Mouse (Mus musculus): ENCODE data around the gene OR5BS1P.
A peak's percentile ranks its signal among the peaks of the same experiment; 100 is the strongest.
"Not testable (repeated sequence)": the region's sequence is repeated elsewhere in the genome, so short reads cannot be mapped to it uniquely, and the experiment has no call there.

Gene OR5BS1P

DNA sequence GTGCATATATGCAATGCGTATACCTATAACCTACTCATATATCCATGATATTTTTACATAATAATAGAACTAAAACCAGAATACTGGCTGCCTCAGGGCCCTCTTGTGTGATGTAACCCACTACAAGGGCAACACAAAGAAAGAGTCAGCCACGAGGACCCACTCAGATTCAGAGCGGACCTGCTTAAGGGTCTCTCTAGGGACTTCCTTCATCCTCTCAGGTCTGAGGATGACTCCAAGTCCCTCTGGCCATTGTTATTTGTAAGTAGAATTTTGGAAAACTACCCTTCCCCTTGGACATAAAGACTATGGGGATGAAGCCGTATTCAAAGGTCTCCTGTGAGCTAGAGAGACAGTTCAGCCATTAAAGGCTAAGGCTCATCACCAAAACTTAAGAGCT, at the start of gene OR5BS1P:
Gene OR5BS1P, plus strand, starts transcription at position 301 of the 400 bp plus-strand sequence.
- no peak for DNase-seq (ENCODE audit: low spot score in 2 of 2)

DNA sequence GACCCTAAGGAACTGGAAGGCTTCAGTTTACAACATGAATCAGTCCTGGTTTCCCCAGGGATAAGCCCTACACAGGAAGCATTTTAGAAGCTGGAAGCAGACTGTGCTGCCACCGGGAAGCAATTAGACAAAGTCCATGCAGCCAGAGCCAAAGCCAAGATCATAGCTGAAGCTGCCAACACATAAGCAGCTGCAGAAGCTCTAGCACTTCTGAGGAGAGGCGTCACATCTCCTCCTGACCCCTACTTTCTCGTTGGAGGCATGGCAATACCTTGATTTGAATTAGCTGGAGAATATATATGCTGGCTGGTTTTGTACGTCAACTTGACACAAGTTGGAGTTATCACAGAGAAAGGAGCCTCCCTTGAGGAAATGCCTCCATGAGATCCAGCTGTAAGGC, 48.8 kb upstream of the OR5BS1P start:
- DNase-seq (ENCODE audit: low spot score in 2 of 2) = no peak

DNA sequence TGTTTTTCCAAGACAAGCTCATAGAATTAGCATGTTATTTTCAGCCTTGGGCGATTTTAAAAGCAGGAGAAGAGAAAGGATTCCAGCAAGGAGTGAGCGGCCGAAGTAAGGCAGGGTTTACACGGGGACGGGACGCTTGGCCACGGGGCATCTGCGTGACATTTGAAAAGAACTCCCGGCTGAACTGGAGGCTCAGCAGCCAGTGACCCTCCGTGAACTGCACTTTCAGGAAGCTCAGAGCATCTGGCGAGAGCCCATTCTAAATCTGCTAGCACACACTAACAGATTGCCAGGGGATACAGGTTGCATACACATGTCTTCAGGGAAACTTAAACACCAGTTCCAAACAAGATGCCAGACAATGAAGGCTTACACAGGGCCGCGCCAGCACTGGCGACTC, 45.4 kb upstream of the OR5BS1P start:
- DNase-seq (ENCODE audit: low spot score in 2 of 2) = no peak

DNA sequence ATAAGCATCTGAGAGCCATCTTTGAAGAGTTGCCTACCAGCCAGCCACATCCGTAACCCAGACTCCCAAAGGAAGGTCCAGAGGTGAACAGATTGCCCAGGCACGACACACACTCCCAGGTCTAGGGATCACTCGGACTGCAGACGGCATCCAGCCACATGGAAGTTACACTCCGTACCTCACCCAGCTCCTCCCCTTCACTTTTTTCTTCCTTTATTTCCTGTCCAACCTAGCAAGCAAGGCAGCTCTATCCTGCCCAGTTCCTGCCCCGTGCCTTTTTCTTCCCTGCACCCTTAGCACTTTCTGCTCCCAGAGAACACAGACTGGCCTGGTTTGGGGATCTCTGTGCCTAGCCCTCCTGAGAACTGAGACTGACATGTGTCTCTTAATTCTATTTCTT, 44.9 kb upstream of the OR5BS1P start:
- no peak for DNase-seq (ENCODE audit: low spot score in 2 of 2)

DNA sequence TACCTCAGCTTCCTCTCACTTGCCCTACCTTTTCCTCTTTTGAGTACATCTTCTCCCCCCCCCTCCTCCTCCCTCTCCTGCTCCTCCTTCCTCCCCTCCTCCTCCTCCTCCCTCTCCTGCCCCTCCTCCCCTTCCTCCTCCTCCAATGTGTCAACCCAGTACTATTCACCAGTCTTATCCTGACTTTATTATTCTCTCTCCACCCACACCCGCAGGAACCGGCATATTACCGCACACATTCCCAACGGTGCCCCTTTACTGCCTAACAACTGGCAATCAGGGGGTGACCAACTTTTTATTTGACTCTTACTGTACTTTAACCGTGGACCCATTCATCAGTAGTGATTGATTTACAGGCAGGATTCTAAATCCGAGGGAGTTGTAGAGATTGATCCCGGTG, 44.5 kb upstream of the OR5BS1P start:
- DNase-seq (ENCODE audit: low spot score in 2 of 2) = no peak

DNA sequence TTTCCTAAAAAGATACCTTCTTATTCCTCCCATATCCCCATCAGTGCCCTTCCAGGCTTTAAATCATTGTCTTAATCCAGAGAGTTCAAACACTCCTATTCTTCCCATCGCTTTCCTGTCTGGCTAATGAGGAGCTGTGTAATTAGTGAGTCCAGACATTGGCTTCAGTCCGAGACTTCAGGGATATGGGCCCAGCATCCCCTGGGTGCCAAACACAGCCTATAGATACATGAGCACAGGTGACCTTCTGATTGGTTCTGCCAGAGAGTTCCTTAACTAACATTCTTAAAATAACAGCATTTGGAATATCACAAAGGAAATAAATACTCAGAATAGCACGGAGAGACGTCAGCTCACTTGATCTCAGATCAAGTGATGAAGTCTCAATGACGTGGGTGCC, 38.8 kb upstream of the OR5BS1P start, which contains the start of gene Olfr282:
Gene Olfr282, plus strand, starts transcription at position 301 of the 400 bp plus-strand sequence.
- DNase-seq (ENCODE audit: low spot score in 2 of 2) = not testable (repeated sequence)

DNA sequence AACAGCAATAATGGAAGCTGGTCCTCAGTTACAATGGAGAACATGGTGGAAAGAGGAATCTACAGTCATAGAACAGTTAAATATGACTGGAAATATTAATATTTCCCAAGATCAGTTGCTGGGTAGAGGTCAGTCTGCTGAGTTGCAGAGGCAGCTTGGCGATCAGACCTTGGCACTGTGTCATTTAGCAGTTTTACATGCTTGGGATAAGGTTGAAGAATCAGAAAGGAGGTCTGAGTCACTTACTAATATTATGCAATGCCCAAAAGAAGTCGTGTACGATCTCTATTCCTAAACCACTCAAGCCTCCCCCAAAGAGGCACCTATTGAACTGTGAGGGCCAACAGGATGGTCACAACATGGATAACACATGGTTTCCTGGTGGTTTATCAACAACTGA, 25.1 kb upstream of the OR5BS1P start:
- DNase-seq (ENCODE audit: low spot score in 2 of 2) = no peak

DNA sequence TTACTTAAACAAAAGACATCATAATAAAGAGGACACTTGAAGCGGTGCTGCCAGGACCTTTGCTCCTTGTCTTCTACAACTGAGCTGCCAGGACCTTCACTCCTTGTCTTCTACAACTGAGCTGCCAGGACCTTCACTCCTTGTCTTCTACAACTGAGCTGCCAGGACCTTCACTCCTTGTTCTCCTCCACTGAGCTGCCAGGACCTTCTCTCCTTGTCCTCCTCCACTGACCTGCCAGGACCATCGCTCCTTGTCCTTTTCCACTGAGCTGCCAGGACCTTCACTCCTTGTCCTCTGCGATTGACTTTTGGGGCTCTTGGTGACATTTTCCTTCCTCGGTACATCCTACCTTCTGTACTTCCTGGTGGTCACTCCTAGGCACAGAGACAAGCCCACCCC, 21.2 kb upstream of the OR5BS1P start:
- DNase-seq (ENCODE audit: low spot score in 2 of 2) = no peak

DNA sequence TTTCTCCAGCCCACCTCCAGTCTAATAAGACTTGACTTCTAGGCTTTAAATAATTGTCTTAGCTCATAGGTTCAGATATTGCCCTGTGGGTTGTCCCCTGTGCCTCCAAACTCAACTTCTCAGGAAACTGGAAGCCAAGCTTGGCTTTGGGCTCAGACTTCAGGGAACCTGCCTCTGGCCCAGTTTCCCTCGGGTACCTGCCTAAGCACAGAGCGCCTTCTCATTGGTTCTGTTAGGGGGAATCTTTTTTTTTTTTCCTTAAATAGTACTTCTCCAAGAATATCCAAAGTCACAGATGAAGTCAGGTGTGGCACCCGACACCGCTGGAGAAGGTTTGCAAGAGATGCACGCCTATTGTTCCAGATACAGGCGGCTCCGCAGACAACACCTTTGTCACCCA, 17.4 kb upstream of the OR5BS1P start, which contains the start of gene Olfr281:
Gene Olfr281, plus strand, starts transcription at position 301 of the 400 bp plus-strand sequence.
- no peak for DNase-seq (ENCODE audit: low spot score in 2 of 2)

DNA sequence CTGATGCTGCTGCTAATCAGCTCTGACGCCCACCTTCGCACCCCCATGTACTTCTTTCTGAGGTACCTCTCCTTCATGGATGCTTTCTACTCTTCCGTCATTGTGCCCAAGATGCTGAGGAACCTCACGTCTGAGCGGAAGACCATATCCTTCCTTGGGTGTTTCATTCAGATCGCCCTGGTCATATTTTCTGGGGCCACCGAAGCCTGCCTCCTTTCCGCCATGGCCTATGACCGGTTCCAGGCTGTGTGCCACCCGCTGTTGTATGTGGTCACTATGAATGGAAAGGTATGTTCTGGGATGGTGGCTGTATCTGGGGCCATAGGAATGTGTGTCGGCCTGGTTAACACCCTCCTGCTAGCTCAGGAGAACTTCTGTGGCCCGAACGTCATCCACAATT, 1.8 kb downstream of the OR5BS1P start:
- DNase-seq (ENCODE audit: low spot score in 2 of 2) = no peak

DNA sequence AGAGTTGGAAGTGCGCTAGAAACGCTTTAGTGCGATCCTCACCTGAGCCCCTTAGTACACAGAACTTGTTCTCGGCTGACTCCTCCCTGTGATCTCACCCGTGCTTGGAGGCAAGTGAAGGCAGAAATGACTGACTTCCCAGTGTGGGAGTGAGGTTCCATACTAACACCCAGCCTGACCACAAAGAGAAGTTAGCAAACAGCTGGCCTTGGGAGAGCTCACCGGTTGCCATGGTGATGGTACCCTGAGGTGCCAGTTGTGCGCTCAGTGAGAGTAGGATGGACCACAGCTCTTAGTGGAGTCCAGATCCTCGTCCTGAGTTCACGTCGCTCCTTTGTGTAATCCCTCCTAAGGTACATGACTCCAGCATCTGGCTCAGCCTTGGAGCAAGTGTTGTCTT, 5.3 kb downstream of the OR5BS1P start:
- DNase-seq (ENCODE audit: low spot score in 2 of 2) = no peak

DNA sequence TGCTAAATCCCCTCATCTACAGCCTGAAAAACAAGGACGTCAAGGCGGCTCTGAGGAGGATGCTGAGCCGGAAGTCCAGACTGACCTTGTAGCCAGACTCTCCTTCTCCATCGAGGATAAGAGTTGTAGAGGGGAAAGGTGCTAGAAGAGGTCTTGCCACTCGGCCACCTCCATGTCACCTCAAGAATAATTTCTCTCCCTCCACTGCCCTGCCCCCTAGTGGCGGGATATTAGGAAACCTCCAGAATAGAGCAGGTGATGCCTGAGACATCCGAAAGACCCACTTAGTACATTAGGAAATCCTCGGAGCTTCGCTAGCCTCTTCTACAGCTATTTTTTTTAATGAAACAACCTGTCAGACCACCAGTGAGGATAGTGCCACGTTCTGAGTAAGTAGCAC, 5.7 kb downstream of the OR5BS1P start:
- DNase-seq (ENCODE audit: low spot score in 2 of 2) = no peak

DNA sequence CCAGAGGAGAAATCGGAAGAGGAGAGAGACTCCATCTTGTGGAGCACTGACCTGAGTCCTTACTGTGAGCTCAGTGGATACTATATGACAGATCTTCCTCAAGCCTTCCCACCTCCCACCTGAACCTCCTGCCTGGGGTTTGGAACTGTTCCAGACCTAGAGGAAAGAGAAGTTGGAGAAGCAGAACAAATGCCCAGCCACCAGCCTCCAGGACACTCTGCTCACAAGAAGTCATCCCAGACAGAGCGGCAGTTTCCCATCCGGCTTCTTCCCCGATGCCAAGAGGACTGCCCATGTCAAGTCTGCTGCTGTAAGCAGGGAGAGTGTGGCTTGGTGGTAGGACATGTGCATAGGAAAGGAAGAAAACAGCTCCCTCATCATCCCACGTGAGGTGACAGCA, 6.6 kb downstream of the OR5BS1P start:
- DNase-seq (ENCODE audit: low spot score in 2 of 2) = no peak

DNA sequence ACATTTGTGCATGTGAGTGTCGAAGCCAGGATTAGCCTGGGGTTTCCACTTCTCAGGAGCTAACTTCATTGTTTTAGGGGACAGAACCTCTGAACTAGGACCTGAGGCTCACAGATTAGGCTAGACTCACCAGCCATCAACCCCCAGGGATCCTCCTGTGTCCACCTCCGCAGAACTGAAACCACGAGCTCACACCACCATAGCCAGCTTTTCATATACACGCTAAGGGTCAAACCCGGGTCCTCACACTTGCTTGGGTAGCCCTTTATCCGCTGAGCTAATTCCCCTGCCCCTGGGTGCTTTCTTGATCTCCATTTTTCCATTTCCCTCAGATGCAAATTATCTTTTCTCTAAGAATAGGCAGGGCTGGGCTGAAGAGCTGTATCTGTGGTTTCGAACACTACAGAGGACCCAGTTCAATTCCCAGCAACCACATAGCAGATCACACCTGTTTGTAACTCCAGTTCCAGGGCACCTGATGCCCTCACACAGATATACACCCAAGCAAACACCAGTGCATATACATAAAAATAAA, 9.9 kb downstream of the OR5BS1P start:
- no peak for DNase-seq (ENCODE audit: low spot score in 2 of 2)

DNA sequence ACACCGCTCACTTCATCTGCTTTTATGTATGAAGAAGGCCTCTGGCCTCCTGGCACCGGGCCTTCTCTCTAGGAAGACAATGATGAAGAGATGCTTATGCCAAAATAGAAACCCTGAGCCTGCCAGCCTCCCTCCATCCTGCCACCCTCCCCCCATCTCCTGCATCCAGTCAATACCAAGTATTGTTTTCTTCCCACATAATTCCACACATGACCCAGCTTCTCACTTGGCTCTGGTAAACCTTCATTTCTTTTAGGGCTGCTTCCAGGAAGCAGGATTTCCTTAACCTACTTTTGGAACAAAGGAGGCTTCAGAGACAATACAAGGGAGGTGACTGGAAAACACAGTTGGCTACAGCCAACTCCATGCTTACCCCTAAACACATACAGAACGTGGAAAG, 13.0 kb downstream of the OR5BS1P start, which contains the start of gene Lalba:
Gene Lalba, minus strand, starts transcription at position 21 of the 400 bp plus-strand sequence.
- no peak for DNase-seq (ENCODE audit: low spot score in 2 of 2)

DNA sequence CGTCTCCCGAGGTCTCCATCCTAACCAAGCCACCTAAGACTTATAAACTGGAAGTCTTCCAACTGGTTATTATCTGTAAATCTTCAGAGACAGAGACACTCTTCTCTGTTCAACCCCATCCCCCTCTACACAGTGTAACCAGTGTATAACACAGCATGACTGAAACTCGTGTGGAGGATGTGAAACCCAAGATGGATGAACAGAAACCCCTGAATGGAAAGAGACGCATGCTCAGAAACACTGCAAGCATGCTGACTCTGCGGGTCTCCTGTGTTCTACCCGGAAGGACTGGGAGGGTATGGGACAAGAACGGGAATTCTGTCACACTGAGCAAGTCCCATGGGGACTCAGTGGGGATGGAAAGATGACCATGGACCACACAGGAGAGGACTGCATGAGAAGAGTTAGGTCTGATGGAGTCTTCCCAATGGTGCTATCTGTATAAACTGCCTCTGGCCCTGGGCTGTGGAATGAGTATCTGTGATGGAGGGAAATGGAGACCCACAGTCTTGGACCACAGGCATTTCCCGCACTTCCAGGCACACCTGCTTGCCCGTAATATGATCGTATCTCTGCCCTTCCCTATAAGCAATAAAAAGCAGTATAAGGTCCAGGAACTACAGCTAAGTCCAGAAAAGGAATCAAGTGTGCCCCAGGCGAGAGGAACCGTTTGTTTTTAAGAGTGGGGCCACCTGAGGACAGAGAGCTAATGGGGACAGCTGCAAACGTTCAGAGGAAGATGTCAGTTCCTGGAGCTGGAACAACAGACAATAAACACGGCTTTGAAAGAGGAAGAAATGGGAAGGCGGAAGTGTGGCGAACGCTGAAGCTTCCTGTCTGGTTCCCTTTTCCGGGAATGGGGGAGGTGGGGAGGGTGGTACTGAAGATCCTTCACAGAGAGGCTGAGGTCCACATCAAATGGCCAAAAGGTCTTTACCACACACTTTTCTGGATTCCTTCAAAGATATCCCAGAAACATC, 14.5 kb downstream of the OR5BS1P start:
- no peak for DNase-seq (ENCODE audit: low spot score in 2 of 2)

DNA sequence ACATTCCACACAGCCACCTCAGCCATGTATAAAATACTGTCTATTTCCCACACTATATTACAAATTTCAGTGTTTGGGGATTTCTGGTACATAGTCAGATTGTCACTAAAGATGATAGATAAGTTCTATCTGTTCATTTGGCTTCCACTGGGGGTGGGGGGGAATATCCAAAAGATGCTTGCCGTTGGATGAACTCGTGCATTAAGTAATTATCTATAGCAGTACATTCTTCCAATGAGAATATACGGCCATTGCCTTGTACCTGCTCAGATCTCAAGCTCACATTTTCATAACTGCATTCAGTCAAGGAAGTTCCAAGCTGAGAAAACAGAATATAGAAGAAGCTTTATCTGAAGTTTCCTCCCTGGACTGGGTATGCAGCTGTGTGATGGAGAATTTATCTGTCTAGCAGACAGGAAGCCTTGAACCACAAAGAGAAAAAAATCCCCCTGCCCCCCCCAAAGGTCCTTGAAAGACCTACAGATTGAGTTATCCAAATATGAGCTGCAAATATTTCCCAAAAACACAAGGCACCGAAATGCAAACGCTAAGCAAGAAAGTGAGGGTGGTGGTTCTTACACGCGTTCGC, 16.8 kb downstream of the OR5BS1P start:
- DNase-seq (ENCODE audit: low spot score in 2 of 2) = no peak

DNA sequence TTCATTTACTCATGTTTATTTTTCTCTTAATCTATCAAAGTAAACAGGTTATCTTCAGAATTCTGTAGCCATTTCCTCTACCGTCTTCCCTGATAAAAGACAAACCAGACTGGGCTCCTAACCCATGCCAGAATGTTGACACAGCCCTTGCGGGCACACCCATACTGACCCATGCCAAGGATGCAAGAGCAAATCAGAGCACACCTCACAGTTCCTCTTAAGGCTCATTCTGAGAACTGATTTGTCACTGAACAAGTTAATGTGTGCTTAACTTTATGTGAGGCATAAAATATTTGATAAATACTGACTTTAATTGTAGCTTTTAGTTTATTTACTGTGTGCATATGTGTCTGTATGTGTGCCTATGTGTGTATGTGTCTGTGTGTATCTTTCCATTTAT, 21.6 kb downstream of the OR5BS1P start:
- no peak for DNase-seq (ENCODE audit: low spot score in 2 of 2)

DNA sequence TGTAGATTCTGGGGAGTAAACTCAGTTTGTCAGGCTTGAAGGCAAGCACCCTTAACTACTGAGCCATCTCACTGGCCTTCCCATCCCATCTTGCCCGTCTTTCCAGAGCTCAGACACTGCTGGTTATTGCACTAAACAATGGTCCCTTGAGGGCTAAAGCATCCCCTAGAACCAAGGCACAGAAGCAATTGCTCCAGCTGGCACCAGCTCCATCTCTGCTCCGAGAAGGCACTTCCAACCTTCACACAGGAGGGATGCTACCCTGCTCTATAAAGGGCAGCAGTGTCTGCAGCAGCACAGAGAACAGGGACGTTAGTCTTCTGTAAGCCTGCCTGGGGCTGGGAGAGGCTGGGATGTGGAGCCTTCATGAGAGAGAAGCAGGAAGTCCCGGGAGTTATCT, 22.4 kb downstream of the OR5BS1P start, which contains the start of gene Olfr279:
Gene Olfr279, plus strand, starts transcription at position 301 of the 400 bp plus-strand sequence.
- DNase-seq (ENCODE audit: low spot score in 2 of 2) = no peak

DNA sequence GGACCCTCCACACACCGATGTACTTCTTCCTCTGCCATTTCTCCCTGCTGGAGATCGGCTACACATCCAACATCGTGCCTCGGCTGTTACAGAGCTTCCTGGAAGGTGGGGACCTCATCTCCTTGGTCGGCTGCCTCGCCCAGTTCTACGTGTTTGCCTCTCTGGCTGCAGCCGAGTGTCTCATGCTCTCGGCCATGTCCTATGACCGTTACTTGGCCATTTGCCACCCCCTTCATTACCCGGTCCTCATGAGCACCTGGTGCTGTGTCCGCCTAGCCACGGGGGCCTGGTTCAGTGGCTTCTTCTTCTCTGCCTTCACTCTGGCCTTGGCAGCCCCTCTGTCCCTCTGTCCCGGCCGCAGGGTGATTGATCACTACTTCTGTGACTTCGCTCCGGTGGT, 27.9 kb downstream of the OR5BS1P start:
- DNase-seq (ENCODE audit: low spot score in 2 of 2) = no peak

DNA sequence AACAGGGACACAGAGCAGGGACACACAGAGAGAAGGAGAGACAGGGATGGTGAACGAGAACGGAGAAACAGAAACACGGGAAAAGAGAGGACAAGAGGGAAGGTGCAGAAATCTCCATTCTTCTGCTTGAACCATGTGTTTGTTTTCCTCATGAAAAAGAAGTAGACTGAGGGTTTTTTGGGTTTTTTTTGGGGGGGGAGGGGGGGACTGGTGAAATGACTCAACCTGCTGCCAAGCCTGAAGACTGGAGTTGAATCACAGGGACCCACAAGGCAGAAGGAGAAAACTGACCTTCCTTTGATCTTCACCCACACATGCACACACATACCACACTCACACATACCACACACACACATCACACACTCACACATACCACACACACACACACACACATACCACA, 33.6 kb downstream of the OR5BS1P start:
- DNase-seq (ENCODE audit: low spot score in 2 of 2) = no peak

DNA sequence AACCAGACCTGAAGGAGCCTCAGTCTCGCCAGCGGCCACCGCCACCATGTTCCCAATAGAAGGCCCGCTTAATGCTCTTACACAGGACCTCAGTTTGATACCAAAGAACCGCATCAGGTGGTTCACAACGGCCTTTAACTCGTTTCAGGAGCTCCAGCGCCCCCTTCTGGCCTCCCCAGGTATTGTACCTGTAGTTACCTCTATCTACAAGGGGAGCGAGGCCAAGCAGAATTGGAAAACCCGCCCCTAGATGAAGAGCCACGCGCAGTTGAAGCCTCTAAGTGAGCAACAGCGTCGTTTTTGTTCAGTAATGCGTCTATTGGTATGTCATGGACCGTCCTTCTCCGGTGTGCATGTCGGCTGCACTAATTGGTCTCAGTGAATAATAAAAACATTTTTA, 34.8 kb downstream of the OR5BS1P start:
- DNase-seq (ENCODE audit: low spot score in 2 of 2) = peak; percentile 27 to 42

Measured in right cerebral cortex, postnatal 36 days (tissue).